Mouse (Mus musculus): ENCODE data around the gene Hephl1.

GRCm38 (mm10) chr9:15035979-15036378, 75.9 kb downstream of the Hephl1 start:
- TF ChIP-seq FLI1 (IDR thresholded peaks at IDR 0.05; ENCODE audit: low read length) (no peak), GATA1 (IDR thresholded peaks at IDR 0.05; ENCODE audit: borderline replicate concordance, low read length) (no peak)
